Mouse (Mus musculus): ENCODE results near the gene Nkx3-2. TPM values are rescaled to one million over a fixed set of nuclear protein-coding genes. Genes with fewer than 3 reads are reported as not detected.

Gene Nkx3-2
- total RNA-seq, 2 experiments from 2014 or later = not detected

DNA sequence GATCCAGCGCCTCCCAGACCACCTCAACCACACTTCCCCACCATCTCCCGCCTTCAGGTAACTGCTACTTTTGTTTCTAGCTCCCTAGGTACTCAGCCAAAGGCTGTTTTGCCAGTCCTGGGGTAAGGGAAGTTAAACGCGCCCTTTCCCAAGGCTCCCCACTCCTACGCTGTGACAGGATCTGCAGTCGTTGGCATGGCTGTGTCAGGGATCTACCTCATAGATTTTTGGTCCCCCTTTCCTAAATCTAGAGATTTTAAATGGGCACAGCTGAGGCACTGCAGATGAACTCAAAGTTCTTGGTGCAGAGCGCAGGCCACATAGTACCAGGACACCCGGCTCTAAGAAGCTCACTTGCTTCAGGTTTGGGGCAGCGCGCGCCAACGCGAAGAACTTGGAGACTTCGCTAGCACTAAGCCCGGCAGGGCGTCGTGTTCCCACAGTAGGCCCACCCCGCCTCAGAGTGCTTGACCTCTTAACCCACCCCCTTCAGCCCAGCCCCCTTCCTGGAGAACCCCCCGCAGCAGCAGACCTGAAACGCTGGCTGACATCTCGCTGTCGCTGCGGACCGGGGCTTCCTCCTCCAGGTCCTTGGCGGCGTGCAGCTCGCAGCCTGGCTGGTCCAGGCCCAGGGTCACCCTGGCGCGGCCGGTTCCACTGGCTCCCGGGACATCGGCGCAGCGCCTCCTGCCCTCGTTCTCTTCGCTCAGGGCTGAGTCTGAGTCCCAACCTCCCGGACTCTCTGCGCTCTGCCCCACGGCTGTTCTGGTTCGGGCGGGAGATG is 1.2 kb downstream of the Nkx3-2 start:
- DNase-seq (ENCODE audit: extremely low spot score in 1 of 2, low spot score in 1 of 2) = no peak

DNA sequence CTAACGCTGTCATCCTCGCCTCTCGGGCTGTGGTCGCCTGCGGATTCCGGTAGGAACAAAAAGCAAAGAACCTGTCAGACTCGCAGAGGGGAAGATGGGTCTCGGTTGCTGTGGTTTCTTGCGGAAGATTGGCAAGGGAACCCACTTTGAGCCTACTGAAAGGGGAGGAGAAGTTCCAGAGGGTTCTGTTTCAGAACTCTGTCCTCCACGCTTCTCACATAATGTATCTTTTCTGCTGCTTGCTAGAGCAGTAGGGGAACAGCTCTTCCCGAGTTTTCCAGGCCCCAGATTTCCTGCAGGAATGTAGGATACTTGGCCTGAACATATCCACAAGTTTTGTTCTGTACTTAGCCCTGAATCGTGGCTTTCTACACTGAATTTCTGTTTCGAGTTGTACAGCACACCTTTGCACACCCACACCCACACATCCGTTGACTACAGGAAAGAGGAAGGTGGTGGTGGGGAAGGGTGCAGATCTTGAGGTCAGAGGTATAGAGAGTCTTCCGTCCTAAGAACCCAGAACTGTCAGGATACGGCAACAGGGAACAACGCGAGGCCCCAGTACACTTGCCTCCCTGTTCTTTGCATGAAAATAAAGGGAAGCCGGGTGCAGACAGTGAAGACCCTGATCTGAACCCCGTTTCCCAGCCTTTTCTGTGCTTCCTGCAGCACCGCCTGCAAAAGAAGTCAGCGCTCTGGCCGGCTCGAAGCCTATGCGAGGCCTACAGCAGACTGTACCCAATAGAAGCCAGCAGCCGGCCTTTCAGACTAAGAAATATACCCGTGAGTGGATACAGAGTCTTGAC is 2.0 kb downstream of the Nkx3-2 start:
- no peak for DNase-seq (ENCODE audit: extremely low spot score in 1 of 2, low spot score in 1 of 2)

GRCm38 (mm10) chr5:41761509-41762140 is 2.7 kb downstream of the Nkx3-2 start:
- no peak for DNase-seq (ENCODE audit: extremely low spot score in 1 of 2, low spot score in 1 of 2)

GRCm38 (mm10) chr5:41760831-41761508 is 3.3 kb downstream of the Nkx3-2 start:
- DNase-seq (ENCODE audit: extremely low spot score in 1 of 2, low spot score in 1 of 2) = no peak

- no peak for DNase-seq (ENCODE audit: extremely low spot score in 1 of 2, low spot score in 1 of 2)
These were observed 4.2 kb downstream of the Nkx3-2 start for GRCm38 (mm10) chr5:41760071-41760470.

DNA sequence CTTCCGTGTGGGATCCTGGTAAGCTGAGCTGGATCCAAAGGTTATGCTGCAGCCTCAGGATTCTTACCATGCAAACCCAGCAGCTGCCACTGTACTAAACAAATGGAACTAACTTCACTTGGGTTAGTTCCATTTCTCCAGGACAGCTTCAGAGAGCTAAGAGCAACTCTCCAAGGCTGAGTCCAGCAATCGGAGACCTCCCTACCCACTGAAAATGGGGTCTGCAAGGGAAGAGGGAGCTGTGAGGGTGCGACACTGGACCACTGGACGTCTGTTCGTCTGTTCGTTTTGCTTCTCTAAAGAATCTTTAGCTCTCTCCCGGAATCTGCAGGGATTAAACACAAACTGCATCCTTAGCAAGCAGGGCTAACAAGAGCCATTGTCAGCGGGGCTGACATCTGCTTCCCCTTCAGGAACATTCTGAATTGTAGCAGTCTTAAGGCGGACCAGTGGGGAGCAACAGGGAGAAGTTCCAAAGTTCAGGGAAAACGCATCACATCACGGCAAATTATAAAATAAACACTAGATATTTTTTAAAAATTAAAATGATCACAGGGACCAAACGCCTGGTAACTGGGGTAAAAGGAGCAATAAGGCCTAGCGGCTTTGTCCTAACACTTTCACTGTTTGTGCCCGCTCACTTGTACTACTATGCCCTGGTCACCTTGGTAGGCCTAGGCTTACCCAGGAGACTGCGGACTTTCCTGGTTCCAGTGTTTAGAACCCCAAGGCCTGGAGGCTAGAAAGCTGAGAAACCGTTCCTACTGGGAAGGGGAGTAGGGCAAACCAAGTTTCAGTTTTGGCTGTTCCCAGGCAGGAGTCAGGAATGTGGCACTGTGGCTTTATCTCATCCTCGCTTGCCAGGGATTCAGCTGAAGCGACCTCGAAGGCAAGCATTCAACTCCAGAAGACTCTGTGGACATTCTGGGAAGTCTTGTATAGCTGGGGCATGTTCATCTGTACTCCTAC is 5.3 kb downstream of the Nkx3-2 start:
- no peak for DNase-seq (ENCODE audit: extremely low spot score in 1 of 2, low spot score in 1 of 2)

GRCm38 (mm10) chr5:41757338-41757737 is 7.0 kb downstream of the Nkx3-2 start:
- no peak for DNase-seq (ENCODE audit: extremely low spot score in 1 of 2, low spot score in 1 of 2)

- DNase-seq (ENCODE audit: extremely low spot score in 1 of 2, low spot score in 1 of 2) = no peak
These were observed 7.9 kb downstream of the Nkx3-2 start for GRCm38 (mm10) chr5:41756396-41756795.

DNA sequence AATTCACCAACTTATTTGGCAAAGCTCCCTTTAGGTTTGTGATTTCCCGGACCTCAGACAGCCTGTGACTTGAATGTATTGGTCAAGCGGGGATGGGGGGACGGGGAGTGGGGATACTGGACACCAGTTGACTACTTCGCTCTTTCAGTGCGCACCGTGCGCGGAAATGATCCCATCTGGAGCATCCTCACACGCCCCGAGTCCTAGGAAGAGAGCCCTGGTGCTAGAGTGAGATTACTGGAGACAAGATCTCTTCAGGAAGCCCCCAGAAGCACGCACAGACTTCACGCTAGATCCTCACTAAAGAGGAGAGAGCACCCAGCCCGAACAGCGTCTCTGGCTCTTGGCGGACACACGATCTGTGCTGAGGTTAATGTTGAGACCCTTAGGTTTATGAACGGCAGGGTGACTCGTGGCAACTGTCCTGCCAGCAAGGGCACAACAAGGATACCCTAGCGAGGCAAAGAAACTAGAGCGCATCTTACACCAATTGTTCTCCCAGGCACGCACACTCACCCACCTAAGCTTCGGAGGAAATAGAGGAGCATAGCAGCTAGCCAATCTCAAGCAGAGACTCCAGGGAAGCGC is 8.8 kb downstream of the Nkx3-2 start:
- DNase-seq (ENCODE audit: extremely low spot score in 1 of 2, low spot score in 1 of 2) = no peak

DNA sequence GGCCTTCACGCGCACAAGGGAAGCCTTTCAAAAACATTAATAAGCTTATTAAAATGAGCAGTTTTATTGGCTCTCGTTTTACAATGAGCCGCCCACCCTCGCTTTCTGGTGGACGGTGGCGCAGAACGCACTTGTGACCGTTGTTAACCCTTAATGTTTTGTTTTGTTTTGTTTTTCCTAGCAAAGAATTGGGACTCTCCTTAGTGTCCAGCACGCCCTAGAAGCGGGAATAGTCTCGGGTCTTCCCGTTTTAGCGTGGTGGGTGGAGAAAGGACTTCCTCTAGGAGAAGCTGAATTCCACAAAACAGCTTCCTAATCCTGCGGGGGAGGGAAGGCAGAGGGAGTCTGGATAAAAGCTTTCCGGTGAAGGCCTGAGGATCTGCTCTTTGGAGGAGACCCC is 9.5 kb downstream of the Nkx3-2 start:
- no peak for DNase-seq (ENCODE audit: extremely low spot score in 1 of 2, low spot score in 1 of 2)

- no peak for DNase-seq (ENCODE audit: extremely low spot score in 1 of 2, low spot score in 1 of 2)
These were observed 10.0 kb downstream of the Nkx3-2 start for GRCm38 (mm10) chr5:41754226-41754775.

DNA sequence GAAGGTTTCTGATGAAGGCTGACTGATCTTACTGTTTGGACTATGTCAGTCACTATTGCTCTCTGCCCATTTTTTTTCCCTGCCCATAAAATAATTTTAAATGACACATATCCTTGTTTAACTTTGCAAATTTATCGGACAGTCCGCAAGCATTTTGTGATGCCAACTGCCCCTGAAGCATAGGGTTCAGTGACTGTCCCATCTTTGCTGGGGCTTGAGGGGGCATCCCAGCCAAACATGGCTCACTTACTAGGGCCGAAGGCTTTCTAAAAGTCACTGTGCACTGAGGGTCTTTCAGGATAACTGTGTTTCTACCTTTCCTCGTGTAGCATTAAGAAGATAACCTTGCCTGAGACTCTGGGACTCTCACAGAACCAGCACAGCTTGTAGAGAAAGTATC is 11.6 kb downstream of the Nkx3-2 start:
- no peak for DNase-seq (ENCODE audit: extremely low spot score in 1 of 2, low spot score in 1 of 2)

DNA sequence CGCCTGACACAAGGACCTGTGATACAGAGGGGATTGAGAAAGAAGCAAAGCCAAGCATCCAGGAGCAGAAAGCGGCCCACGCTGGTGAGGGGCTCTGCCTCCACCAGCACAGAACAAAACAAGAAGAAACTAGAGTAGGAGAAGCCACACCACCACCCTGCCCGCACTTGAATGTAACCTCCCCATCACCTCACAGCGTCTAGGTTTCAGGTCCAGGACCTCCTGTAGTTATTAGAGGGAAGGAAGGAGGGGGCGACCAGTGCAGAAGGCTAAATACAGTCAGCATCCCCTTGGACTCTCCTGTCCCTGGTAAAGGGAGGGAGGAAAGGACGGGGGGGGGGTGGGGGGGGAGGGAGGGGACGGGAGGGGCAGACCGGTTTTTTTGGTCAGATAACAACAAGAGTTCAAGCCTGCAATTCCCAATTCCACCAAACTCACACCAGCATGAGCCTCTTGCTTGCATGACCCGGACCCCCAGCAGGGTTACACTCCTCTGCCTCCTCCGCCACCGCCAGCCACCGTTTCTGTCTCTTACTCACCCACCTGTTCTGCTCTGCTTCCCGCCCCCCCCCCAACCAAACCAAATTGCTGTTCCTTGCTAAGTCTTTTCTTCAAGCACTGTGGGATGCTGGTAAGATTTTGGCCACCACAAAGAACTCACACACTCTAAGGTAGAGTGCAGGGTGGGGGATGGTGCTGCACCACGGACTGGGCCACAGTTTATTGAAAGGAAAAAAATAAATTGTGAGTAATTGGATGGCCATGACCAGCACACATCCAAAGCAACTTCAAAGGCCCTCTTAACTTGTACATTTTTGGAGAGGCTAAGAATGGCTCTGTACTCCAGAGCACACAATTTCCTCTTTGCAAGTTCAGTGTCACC is 19.2 kb downstream of the Nkx3-2 start:
- DNase-seq (ENCODE audit: extremely low spot score in 1 of 2, low spot score in 1 of 2) = no peak

- no peak for DNase-seq (ENCODE audit: extremely low spot score in 1 of 2, low spot score in 1 of 2)
These were observed 20.1 kb downstream of the Nkx3-2 start for GRCm38 (mm10) chr5:41744234-41744633.

DNA sequence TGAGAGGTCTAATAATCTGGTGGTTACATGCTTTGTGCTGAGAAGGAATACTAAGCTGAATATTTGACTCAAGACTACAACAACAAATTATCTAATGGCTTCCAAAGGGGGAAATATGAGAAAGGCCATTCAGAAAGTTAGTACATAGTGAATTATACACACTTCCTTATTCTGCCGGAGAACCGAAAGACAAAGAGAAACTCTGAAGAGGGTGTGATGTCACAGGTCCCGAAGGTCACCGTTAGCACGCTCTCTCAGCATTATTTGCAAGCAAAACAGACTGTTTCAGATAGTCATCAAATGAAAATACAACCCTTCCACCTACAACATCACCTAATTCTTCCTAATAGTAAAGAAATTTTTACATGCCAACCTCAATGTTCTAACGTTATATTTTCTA is 25.5 kb downstream of the Nkx3-2 start:
- DNase-seq (ENCODE audit: extremely low spot score in 1 of 2, low spot score in 1 of 2) = no peak

DNA sequence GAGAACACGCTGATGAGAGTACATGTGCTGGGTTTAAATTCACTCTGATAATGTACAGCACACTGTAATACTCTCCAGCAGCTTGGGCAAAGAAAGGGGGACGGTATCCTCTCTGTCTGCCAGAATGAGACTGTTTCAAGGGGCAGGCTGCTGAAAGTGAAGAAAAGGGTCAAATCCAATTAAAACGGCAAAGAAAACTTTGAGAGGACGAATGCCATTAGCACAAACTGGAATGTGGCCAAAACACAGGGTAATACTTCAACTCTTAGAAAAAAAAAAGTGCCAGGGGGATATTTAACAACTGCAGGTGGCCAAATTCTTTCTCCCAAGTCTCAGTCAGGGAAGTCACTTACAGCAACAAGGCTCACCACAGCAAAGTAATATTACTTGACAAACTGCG is 27.3 kb downstream of the Nkx3-2 start:
- DNase-seq (ENCODE audit: extremely low spot score in 1 of 2, low spot score in 1 of 2) = no peak

- DNase-seq (ENCODE audit: extremely low spot score in 1 of 2, low spot score in 1 of 2) = no peak
These were observed 37.3 kb downstream of the Nkx3-2 start for GRCm38 (mm10) chr5:41727017-41727416.

- no peak for DNase-seq (ENCODE audit: extremely low spot score in 1 of 2, low spot score in 1 of 2)
These were observed 38.7 kb downstream of the Nkx3-2 start for GRCm38 (mm10) chr5:41725573-41725972.
